Mouse (Mus musculus) liver, embryonic 11.5 days (tissue): ENCODE measurements at regions not wholly inside any gene's neighbourhood (a gene's known extent, or its start where the extent isn't known, plus 50 kb on each side); places are given as distances from the start of the nearest gene placed in this dataset.

Experiments
- ATAC-seq: fragments of 200-750 bp; cut with Nextera tagmentation; replicated peaks from 2 replicates; pipeline ENCODE4 v1.8.0; 2017; ENCODE audit warnings: moderate number of reproducible peaks, mild to moderate bottlenecking, moderate TSS enrichment, moderate library complexity; ENCODE audit not compliant: low FRiP score
- DNase-seq: peaks from one replicate; pipeline ENCODE4 v3.0.0-alpha.2; 2017; ENCODE audit warnings: low spot score
- H3K27ac ChIP-seq: fragments of 300-500 bp; sonication (generic); 2 replicates; pipeline ENCODE4 v1.5.1; 2014; ENCODE audit warnings: mild to moderate bottlenecking, low read depth, low read length, control low read depth
- H3K27me3 ChIP-seq: fragments of 300-500 bp; sonication (generic); replicated peaks from 2 replicates; pipeline ENCODE4 v1.6.1; 2014; ENCODE audit warnings: low read length, mixed read lengths; ENCODE audit not compliant: control insufficient read depth, insufficient read depth
- H3K36me3 ChIP-seq: fragments of 300-500 bp; sonication (generic); 2 replicates; pipeline ENCODE4 v1.6.1; 2014; ENCODE audit warnings: mild to moderate bottlenecking, low read length, moderate library complexity, mixed read lengths; ENCODE audit not compliant: control insufficient read depth, insufficient read depth
- H3K4me1 ChIP-seq: fragments of 300-500 bp; sonication (generic); replicated peaks from 2 replicates; pipeline ENCODE4 v1.6.1; 2014; ENCODE audit warnings: low read length, mixed read lengths; ENCODE audit not compliant: control insufficient read depth, insufficient read depth
- H3K4me2 ChIP-seq: fragments of 300-500 bp; sonication (generic); 2 replicates; pipeline ENCODE4 v1.6.1; 2014; ENCODE audit warnings: mild to moderate bottlenecking, control low read depth, moderate library complexity
- H3K4me3 ChIP-seq: fragments of 300-500 bp; sonication (generic); 2 replicates; pipeline ENCODE4 v1.5.1; 2014; ENCODE audit warnings: low read depth, low read length, control low read depth
- H3K9ac ChIP-seq: fragments of 300-500 bp; sonication (generic); 2 replicates; pipeline ENCODE4 v1.6.1; 2014; ENCODE audit warnings: low read depth, low read length, control low read depth
- H3K9me3 ChIP-seq: fragments of 300-500 bp; sonication (generic); 2 replicates; pipeline ENCODE4 v1.6.1; 2016; ENCODE audit warnings: low read length, inconsistent platforms, mixed read lengths; ENCODE audit not compliant: control insufficient read depth
- WGBS: fragments of 180-500 bp; shearing (Covaris S2); extraction: QIAGEN DNeasy Blood & Tissue Kit; methylation state at CpG from one replicate; pipeline ENCODE4 v1.1.7; 2014; 5-methylcytosine and 5-hydroxymethylcytosine counted together

DNA sequence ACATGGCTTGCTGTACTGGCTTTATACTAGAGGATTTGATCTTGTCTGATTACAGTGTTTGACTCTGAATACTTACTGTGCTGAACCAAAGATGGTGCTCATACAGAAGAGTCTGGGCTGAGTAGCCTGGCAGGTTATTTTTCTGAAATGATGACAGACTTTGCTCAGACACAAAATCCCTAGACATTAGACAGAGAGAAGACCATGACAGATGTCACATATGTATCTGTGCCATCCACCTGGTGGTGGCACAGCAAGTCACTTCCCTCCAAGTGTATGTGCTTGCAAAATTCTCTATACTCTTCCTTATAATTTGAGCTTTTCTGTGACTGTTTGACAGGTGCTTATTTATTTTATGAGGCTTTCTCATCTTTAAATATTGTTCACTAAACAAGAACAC lies 80.7 kb downstream of the Gm7361 start:
- Histone ChIP-seq H3K36me3 (no peaks in the 10 kb centered on the region), H3K27ac (no peak overlapping the region), H3K27me3 (no peaks in the 10 kb centered on the region), H3K4me2 (no peak overlapping the region), H3K9ac (no peak overlapping the region), H3K9me3 (no peaks in the 10 kb centered on the region; the same call in 1 of the 2 replicates), H3K4me1 (no peaks in the 10 kb centered on the region), H3K4me3 (no peak overlapping the region)
- no peak for DNase-seq
- no peak for ATAC-seq

DNA sequence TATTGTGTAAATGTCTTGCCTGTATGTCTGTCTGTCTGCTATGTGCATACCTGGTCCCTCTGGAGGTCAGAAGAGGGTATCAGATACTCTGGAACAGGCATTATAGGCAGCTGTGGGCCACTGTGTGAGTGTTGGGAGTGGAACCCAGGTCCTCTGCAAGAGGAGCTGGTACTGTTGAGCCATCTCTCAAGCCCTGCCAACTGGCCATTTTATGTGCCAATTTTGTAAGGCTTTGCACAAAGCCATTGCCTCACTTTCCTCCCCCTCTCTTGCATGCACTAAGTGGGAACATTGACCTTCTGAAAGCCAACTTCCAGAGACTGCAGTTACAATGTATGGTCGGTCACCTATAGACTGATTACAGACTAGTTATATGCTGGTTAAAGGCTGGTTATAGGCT lies 81.8 kb downstream of the Gm7361 start:
- 94% methylated on average over 1 of the region's 1 CpGs for WGBS
- Histone ChIP-seq H3K4me2 (no peak overlapping the region), H3K9me3 (no peaks in the 10 kb centered on the region; the same call in 1 of the 2 replicates), H3K9ac (no peak overlapping the region), H3K36me3 (no peaks in the 10 kb centered on the region), H3K27ac (no peak overlapping the region), H3K4me1 (no peaks in the 10 kb centered on the region), H3K27me3 (no peaks in the 10 kb centered on the region), H3K4me3 (no peak overlapping the region)
- ATAC-seq, result no peak
- DNase-seq, result no peak

DNA sequence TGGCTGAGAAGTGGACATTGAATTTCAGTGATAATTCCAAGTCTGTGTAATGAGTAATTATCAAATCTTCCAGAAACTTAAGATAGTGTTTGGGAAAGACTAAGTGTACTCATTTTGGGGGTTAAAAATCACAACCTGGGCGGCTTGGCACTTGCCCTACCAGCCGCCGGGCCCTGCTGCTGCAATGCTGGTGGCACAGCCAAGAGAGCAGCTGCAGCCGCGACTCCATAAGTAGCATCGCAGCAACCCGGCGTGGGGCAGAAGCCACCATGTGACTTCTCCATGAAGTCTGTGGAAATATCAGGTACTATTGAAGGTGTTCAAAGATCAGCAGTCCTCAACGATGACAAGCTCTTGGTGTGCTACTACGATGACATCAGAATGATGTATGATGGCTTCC lies 97.7 kb downstream of the Gm7361 start:
- DNase-seq, result no peak
- Histone ChIP-seq H3K4me2 (no peak overlapping the region), H3K36me3 (no peaks in the 10 kb centered on the region), H3K27me3 (no peaks in the 10 kb centered on the region), H3K27ac (no peak overlapping the region), H3K4me1 (no peaks in the 10 kb centered on the region), H3K9me3 (0 out of 2 replicates have a peak, but pooled peaks cover 7% of the 10 kb centered on the region), H3K9ac (no peak overlapping the region), H3K4me3 (no peak overlapping the region)
- 92% methylated on average over 10 of the region's 10 CpGs for WGBS
- no peak for ATAC-seq

DNA sequence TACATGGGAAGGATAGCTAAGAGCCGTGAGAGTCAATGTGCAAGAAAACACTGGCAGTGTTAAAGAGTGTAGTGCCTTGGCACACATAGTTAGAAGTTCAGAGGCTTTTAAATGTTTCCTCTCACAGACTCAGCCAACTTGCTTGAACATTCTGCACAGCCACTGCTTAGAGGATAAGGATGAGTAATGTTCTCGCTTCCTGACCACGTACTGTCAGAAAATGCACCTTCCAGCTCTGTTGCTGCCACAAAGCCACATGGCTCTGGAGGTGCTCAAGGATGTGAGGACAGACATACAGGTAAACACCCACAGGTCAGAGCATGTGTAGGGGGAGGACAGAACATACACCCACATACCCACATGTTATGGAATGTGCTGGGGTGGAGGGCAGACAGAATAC lies 101.6 kb downstream of the Gm7361 start:
- Histone ChIP-seq H3K27ac (no peak overlapping the region), H3K27me3 (no peaks in the 10 kb centered on the region), H3K36me3 (no peaks in the 10 kb centered on the region), H3K9ac (no peak overlapping the region), H3K4me2 (no peak overlapping the region), H3K9me3 (0 out of 2 replicates have a peak, but pooled peaks cover 7% of the 10 kb centered on the region), H3K4me3 (no peak overlapping the region), H3K4me1 (no peaks in the 10 kb centered on the region)
- DNase-seq (no peak), ATAC-seq (no peak)
- WGBS, result 91% methylated on average over 3 of the region's 3 CpGs

DNA sequence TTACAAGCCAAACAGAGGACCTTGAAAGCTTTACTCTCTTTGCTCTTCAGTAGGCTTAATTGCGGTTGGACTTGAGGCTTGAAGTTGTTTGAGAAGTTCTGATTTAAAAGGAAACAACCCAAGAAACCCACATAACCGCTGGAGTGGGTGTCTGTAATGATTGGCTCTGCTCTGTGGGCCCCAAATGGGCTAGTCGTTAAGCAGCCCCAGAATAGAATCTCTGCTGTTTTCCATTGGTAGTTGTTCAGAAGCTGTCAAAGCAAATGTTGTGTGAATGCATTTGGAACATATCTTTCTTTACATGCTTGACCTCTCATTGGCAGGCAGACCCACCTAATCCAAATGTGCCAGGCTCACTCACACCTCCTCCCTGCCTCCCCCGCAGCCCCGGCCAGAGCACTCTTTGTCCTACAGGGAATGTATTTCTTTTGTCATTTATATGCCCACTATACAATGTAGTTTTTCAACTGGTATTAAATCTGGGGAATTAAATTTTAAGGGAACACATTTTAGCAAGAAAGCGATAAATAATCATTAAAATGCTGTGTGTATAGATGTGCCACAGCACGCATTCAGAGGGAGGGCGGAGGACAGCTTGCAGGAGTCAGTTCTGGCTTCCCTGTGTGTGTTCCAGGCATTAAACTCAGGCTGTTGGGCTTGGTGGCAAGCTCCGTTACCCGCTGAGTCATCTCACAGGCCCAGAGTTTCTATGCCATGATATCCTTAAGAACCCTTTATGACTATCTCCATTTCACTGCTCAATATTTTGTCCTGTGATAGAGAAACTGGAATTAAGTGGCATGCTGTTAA lies 116.9 kb downstream of the Gm7361 start:
- Histone ChIP-seq H3K9ac (no peak overlapping the region), H3K9me3 (no peaks in the 10 kb centered on the region), H3K27me3 (no peaks in the 10 kb centered on the region), H3K4me2 (no peak overlapping the region), H3K36me3 (no peaks in the 10 kb centered on the region), H3K4me1 (no peaks in the 10 kb centered on the region), H3K27ac (no peak overlapping the region), H3K4me3 (no peak overlapping the region)
- DNase-seq (no peak), ATAC-seq (no peak)
- WGBS, result 73% methylated on average over 10 of the region's 10 CpGs

DNA sequence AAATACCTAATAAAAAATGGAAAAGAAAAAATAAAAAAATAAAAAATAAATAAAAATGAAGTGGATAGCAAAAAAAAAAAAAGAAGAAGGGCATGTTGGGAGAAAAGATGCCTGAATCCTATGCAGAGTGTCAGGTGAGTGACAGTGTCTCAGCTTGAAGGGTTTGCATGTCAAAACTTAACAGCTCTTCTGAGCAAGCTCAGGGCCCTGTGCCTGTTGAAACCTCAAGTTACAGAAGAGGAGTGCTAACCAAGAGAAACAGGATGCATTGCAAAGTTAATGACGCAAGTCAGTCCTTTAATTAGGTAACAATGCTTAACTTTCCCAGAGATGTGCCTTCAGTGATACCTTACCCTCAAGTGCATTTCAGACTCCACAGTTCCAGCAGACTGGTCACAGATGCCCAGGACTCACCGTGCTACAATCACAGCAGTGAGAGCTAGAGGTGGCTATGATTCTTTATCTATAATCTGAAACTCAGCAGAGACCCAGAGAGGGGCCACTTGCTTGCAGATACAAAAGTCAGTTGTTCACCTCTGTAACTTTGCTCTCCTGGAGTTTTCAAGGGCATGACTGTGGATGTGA lies 149.7 kb downstream of the Gm7361 start:
- Histone ChIP-seq H3K27me3 (no peaks in the 10 kb centered on the region), H3K27ac (no peak overlapping the region), H3K36me3 (no peaks in the 10 kb centered on the region), H3K9me3 (no peaks in the 10 kb centered on the region), H3K9ac (no peak overlapping the region), H3K4me1 (no peaks in the 10 kb centered on the region), H3K4me2 (no peak overlapping the region), H3K4me3 (no peak overlapping the region)
- no peak for DNase-seq
- WGBS, result 73% methylated on average over 2 of the region's 2 CpGs
- ATAC-seq, result no peak

DNA sequence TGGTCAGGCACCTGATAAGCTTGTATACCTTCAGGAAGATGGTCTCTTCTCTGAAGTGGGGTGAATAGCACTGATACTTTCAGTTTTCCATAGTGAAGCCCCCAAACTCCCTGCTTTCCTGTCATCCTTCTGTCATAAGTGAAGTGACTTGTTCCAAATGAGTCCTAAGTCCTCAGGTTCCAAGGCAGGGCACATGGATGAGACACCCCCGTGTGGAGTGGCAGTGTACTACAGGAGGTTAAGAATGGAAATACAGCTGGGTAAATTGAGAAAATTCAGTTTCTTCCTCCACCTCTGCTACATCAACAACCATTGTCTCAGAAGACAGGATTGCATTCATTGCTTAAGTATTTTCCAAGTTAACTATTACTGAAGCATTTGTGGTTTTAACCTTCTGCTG lies 155.7 kb downstream of the Gm7361 start:
- no peaks in the 10 kb centered on the region for H3K27me3 ChIP-seq
- H3K4me3 ChIP-seq, result no peak overlapping the region
- WGBS, result 23% methylated on average over 1 of the region's 1 CpGs
- H3K27ac ChIP-seq, result no peak overlapping the region
- no peaks in the 10 kb centered on the region for H3K9me3 ChIP-seq
- H3K9ac ChIP-seq, result no peak overlapping the region
- H3K36me3 ChIP-seq, result no peaks in the 10 kb centered on the region
- ATAC-seq (no peak), DNase-seq (no peak)
- no peak overlapping the region for H3K4me2 ChIP-seq
- no peaks in the 10 kb centered on the region for H3K4me1 ChIP-seq

DNA sequence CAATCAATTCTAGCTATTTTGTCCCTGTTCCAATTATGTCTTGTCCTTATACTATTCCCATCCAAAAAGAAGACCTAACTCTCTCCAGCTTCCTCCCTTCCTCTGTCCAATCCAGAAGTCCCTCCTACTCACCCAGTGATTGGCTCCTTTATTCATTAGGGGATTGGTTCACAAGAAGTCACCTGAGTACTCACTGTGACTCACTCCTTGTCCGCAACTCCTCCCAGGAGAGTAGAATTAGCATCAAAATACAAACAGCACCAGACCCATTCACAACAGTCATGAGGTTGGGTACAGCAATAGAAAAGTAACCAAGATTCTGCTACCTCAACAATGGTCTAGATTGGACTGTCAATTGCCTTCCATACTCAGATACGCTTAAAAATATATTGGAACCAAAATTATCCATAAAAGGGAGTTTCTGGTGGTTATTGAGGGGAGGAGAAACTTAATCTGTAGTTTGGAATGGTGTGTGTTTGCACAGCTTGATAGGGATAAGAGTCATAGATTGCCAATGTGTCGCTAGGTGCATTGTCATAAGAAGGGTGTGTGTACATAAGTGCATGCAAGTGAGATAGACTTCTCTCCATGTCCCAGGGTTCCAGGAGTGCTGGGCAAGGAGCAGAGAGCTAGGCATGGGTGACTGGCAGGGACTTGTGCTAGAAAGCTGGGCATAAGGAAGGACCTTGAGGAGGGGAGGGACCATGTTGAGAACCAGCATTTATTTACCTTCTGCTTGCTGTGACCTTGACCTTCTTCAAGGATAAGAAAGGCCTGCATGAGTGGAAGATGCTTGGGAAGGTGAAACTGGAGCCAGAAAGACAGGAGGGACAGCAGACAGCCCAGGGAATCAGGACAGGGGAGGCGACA lies 187.1 kb downstream of the Gm7361 start:
- no peak overlapping the region for H3K4me2 ChIP-seq
- no peak overlapping the region for H3K4me3 ChIP-seq
- DNase-seq, result no peak
- H3K9me3 ChIP-seq, result no peaks in the 10 kb centered on the region
- H3K27me3 ChIP-seq, result no peaks in the 10 kb centered on the region
- H3K36me3 ChIP-seq, result no peaks in the 10 kb centered on the region
- no peak overlapping the region for H3K27ac ChIP-seq
- H3K4me1 ChIP-seq, result no peaks in the 10 kb centered on the region
- no peak overlapping the region for H3K9ac ChIP-seq
- WGBS, result 69% methylated on average over 4 of the region's 4 CpGs
- no peak for ATAC-seq
